Mouse (Mus musculus): Measurements from ENCODE around the gene Fcrla. TPM values are rescaled to one million over a fixed set of nuclear protein-coding genes. Genes with fewer than 3 reads are reported as not detected.

The Fcrla gene
- polyA plus RNA-seq, 1 experiment = 9.9 TPM

GRCm38 (mm10) chr1:170919308-170919707 is 8.1 kb downstream of the Fcrla start:
- TF ChIP-seq POLR2A (IDR thresholded peaks at IDR 0.05; ENCODE audit: control insufficient read depth, extremely low read depth, insufficient read depth, low read length, poor library complexity) = no peak
- TF ChIP-seq CTCF (IDR thresholded peaks at IDR 0.05; ENCODE audit: borderline replicate concordance, control insufficient read depth, extremely low read depth, insufficient read depth, low read length, poor library complexity) = no peak
- Histone ChIP-seq H3K27ac (ENCODE audit: control insufficient read depth, insufficient read depth, low read length) (no peak overlapping the region), H3K4me3 (ENCODE audit: control insufficient read depth, insufficient read depth, low read length) (no peak overlapping the region), H3K4me1 (replicated peaks; ENCODE audit: control insufficient read depth, insufficient read depth, low read length) (0 out of 2 replicates have a peak, but pooled peaks cover 3% of the 10 kb centered on the region), H3K27me3 (ENCODE audit: control insufficient read depth, insufficient read depth, low read length) (no peaks in the 10 kb centered on the region), H3K36me3 (ENCODE audit: control insufficient read depth, insufficient read depth, low read length) (no peaks in the 10 kb centered on the region)
- 95% methylated on average over 8 of the region's 8 CpGs for WGBS
- DNase-seq = no peak

GRCm38 (mm10) chr1:170915657-170916056 is 11.7 kb downstream of the Fcrla start:
- DNase-seq = no peak
- no peak overlapping the region for H3K27ac ChIP-seq (ENCODE audit: control insufficient read depth, insufficient read depth, low read length)
- WGBS = 93% methylated on average over 5 of the region's 5 CpGs
- H3K4me1 ChIP-seq (replicated peaks; ENCODE audit: control insufficient read depth, insufficient read depth, low read length) = no peaks in the 10 kb centered on the region
- H3K27me3 ChIP-seq (ENCODE audit: control insufficient read depth, insufficient read depth, low read length) = no peaks in the 10 kb centered on the region
- no peaks in the 10 kb centered on the region for H3K36me3 ChIP-seq (ENCODE audit: control insufficient read depth, insufficient read depth, low read length)
- TF ChIP-seq POLR2A (IDR thresholded peaks at IDR 0.05; ENCODE audit: control insufficient read depth, extremely low read depth, insufficient read depth, low read length, poor library complexity) (no peak), CTCF (IDR thresholded peaks at IDR 0.05; ENCODE audit: borderline replicate concordance, control insufficient read depth, extremely low read depth, insufficient read depth, low read length, poor library complexity) (no peak)
- H3K4me3 ChIP-seq (ENCODE audit: control insufficient read depth, insufficient read depth, low read length) = no peak overlapping the region

GRCm38 (mm10) chr1:170912891-170913615 is 14.3 kb downstream of the Fcrla start, which contains the start of gene Fcrlb:
Fcrlb (minus strand) TSS chr1:170912941.
- TF ChIP-seq CTCF (IDR thresholded peaks at IDR 0.05; ENCODE audit: borderline replicate concordance, control insufficient read depth, extremely low read depth, insufficient read depth, low read length, poor library complexity) = no peak
- no peak for TF ChIP-seq POLR2A (IDR thresholded peaks at IDR 0.05; ENCODE audit: control insufficient read depth, extremely low read depth, insufficient read depth, low read length, poor library complexity)
- Histone ChIP-seq H3K36me3 (ENCODE audit: control insufficient read depth, insufficient read depth, low read length) (no peaks in the 10 kb centered on the region), H3K27ac (ENCODE audit: control insufficient read depth, insufficient read depth, low read length) (no peak within 1 kb of the TSS), H3K4me1 (replicated peaks; ENCODE audit: control insufficient read depth, insufficient read depth, low read length) (peaks cover 5% of the 10 kb centered on the region; the same call in 1 of the 2 replicates), H3K27me3 (ENCODE audit: control insufficient read depth, insufficient read depth, low read length) (no peaks in the 10 kb centered on the region; the same call in 1 of the 2 replicates), H3K4me3 (ENCODE audit: control insufficient read depth, insufficient read depth, low read length) (no peak within 1 kb of the TSS)
- 76% methylated on average over 5 of the region's 5 CpGs for WGBS
- DNase-seq = no peak

GRCm38 (mm10) chr1:170911907-170912660 is 15.3 kb downstream of the Fcrla start:
- H3K27me3 ChIP-seq (ENCODE audit: control insufficient read depth, insufficient read depth, low read length) = no peaks in the 10 kb centered on the region; the same call in 1 of the 2 replicates
- TF ChIP-seq CTCF (IDR thresholded peaks at IDR 0.05; ENCODE audit: borderline replicate concordance, control insufficient read depth, extremely low read depth, insufficient read depth, low read length, poor library complexity) = no peak
- TF ChIP-seq POLR2A (IDR thresholded peaks at IDR 0.05; ENCODE audit: control insufficient read depth, extremely low read depth, insufficient read depth, low read length, poor library complexity) = no peak
- H3K4me1 ChIP-seq (replicated peaks; ENCODE audit: control insufficient read depth, insufficient read depth, low read length) = peaks cover 13% of the 10 kb centered on the region; the same call in 1 of the 2 replicates
- DNase-seq = no peak
- H3K36me3 ChIP-seq (ENCODE audit: control insufficient read depth, insufficient read depth, low read length) = no peaks in the 10 kb centered on the region
- 81% methylated on average over 11 of the region's 11 CpGs for WGBS
- H3K27ac ChIP-seq (ENCODE audit: control insufficient read depth, insufficient read depth, low read length) = no peak overlapping the region
- no peak overlapping the region for H3K4me3 ChIP-seq (ENCODE audit: control insufficient read depth, insufficient read depth, low read length)

- H3K4me3 ChIP-seq (ENCODE audit: control insufficient read depth, insufficient read depth, low read length) = peak overlapping the region; percentile 26
- 19% methylated on average over 21 of the region's 21 CpGs for WGBS
- peaks cover 17% of the 10 kb centered on the region; the same call in 1 of the 2 replicates for H3K4me1 ChIP-seq (replicated peaks; ENCODE audit: control insufficient read depth, insufficient read depth, low read length)
- no peaks in the 10 kb centered on the region for H3K36me3 ChIP-seq (ENCODE audit: control insufficient read depth, insufficient read depth, low read length)
- DNase-seq = no peak
- no peaks in the 10 kb centered on the region; the same call in 1 of the 2 replicates for H3K27me3 ChIP-seq (ENCODE audit: control insufficient read depth, insufficient read depth, low read length)
- no peak overlapping the region for H3K27ac ChIP-seq (ENCODE audit: control insufficient read depth, insufficient read depth, low read length)
- TF ChIP-seq POLR2A (IDR thresholded peaks at IDR 0.05; ENCODE audit: control insufficient read depth, extremely low read depth, insufficient read depth, low read length, poor library complexity) (no peak), CTCF (IDR thresholded peaks at IDR 0.05; ENCODE audit: borderline replicate concordance, control insufficient read depth, extremely low read depth, insufficient read depth, low read length, poor library complexity) (no peak)
Observed at GRCm38 (mm10) chr1:170908341-170908740, 19.0 kb downstream of the Fcrla start.

- Histone ChIP-seq H3K27ac (ENCODE audit: control insufficient read depth, insufficient read depth, low read length) (no peak overlapping the region), H3K4me3 (ENCODE audit: control insufficient read depth, insufficient read depth, low read length) (peak overlapping the region; percentile 26), H3K36me3 (ENCODE audit: control insufficient read depth, insufficient read depth, low read length) (no peaks in the 10 kb centered on the region), H3K4me1 (replicated peaks; ENCODE audit: control insufficient read depth, insufficient read depth, low read length) (peaks cover 17% of the 10 kb centered on the region; the same call in 1 of the 2 replicates), H3K27me3 (ENCODE audit: control insufficient read depth, insufficient read depth, low read length) (no peaks in the 10 kb centered on the region; the same call in 1 of the 2 replicates)
- DNase-seq = no peak
- TF ChIP-seq POLR2A (IDR thresholded peaks at IDR 0.05; ENCODE audit: control insufficient read depth, extremely low read depth, insufficient read depth, low read length, poor library complexity) = no peak
- TF ChIP-seq CTCF (IDR thresholded peaks at IDR 0.05; ENCODE audit: borderline replicate concordance, control insufficient read depth, extremely low read depth, insufficient read depth, low read length, poor library complexity) = no peak
- 4% methylated on average over 71 of the region's 71 CpGs for WGBS
Observed at GRCm38 (mm10) chr1:170907456-170908191, 19.8 kb downstream of the Fcrla start.
